In the genomic region with DNA sequence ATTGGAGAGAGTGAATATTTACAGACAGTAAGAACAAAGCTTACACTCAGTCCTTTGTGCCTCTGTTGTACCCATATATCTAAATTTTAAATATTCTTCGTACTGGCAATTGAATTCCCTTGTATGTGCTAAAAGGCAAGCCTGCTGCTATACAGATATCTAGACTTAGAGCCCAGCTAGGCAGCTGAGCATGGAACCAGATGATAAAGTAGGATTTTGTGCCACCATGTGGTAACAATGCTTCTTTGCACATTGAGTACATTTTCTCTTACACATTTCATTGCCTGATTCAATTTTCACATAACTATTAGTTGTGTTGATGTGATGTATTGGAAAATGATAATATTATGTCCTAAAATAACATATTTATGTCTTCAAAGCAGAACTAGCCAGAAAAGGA, we compare ENCODE assay signal across 13 mouse cellular contexts.
DNase-seq lines count a peak whose midpoint lies in the region; ATAC-seq and TF ChIP-seq lines count a peak whose summit lies in the region.
"Had no signal": no experiment of that assay in that cellular context is flagged by ENCODE, and none has a peak within 500 bp of the region (broad histone marks: within the 10 kb centered on the region; RNA-seq: fewer than 3 reads in every experiment).

No protein-coding gene starts in this region.

- peak; percentile 80 for TF ChIP-seq CTCF in layer of hippocampus, adult 2 months (conservative IDR thresholded peaks at IDR 0.05)

- H3K4me3 ChIP-seq in layer of hippocampus, adult 2 months = no peak overlapping the region
- H3K4me3 ChIP-seq: neural tube, embryonic 12.5 days had no signal

- no peak overlapping the region for H3K27ac ChIP-seq in layer of hippocampus, adult 2 months
- H3K27ac ChIP-seq: neural tube, embryonic 12.5 days had no signal

- ATAC-seq in cerebellum, adult (ENCODE audit: insufficient number of reproducible peaks, low FRiP score, low TSS enrichment) = no peak
- ATAC-seq: activated CD4-positive, CD25-positive, alpha-beta regulatory T cell, adult 4 months had no signal

- peak; percentile 26 to 32 for DNase-seq in cerebellum, postnatal 14 days
- no peak for DNase-seq in layer of hippocampus, adult 2 months (ENCODE audit: low spot score in 2 of 2)
- DNase-seq in layer of hippocampus, adult 9-11 months = no peak
- peak; percentile 67 for DNase-seq in brain, adult 2 months (ENCODE audit: low read depth, low spot score)
- DNase-seq in mesoderm, embryonic 11.5 days (ENCODE audit: low read depth, low spot score) = peak; percentile 20
- DNase-seq in right cerebral cortex, postnatal 14 days = no peak
- DNase-seq in lung, postnatal 14 days = no peak
- DNase-seq: cerebellum, adult 2 months; gastrocnemius, postnatal 10 days; lung, postnatal 10 days had no signal

Comparison
In these comparisons a context has a peak if more than half of its experiments do, and no peak if none do; other contexts are left out.
1. DNase-seq: peak in cerebellum, postnatal 14 days (2 of 2), brain, adult 2 months (single experiment) and mesoderm, embryonic 11.5 days (single experiment); none in layer of hippocampus, adult 2 months (0 of 2), layer of hippocampus, adult 9-11 months (single experiment), right cerebral cortex, postnatal 14 days (single experiment) and lung, postnatal 14 days (single experiment).